Mouse (Mus musculus) heart, postnatal 4 days (tissue): ENCODE measurements at regions not wholly inside any gene's neighbourhood (a gene's known extent, or its start where the extent isn't known, plus 50 kb on each side); places are given as distances from the start of the nearest gene placed in this dataset.

ENCODE experiments used
- DNase-seq: peaks from one replicate; pipeline ENCODE4 v3.0.0; 2021

DNA sequence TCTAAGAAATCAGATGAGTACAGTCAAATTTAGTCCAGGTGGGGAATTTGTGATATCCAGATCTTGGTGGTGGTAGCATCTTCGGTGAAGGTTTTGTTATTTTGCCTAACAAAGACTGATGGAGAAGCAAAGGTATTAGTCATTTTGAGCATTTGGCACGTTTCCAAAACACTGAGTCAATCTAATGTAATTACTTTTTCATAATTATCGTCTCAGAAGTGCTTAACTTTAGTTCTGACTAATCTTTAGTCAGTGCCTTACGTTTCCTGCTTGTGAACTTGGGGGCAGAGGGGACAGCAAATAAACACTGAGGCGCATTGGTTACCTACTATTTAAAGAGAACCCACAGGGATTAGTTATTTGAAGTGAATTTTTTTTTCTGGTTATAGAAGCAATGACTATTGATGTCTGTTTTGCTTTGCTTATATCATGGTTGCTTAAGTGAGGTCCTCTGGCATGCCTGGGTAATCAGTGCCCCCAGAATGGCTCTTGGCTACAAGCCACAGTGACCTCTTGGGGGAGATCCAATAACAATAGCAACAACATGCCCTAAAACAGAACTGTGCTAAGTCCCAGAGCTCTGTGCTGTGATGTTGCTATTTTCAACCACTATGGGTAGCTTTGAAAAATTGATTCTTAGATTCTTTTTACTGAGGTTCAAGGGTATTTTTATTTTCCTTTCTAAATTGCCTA, 275.1 kb downstream of the Gpat3 start:
- peak; percentile 52 for DNase-seq

DNA sequence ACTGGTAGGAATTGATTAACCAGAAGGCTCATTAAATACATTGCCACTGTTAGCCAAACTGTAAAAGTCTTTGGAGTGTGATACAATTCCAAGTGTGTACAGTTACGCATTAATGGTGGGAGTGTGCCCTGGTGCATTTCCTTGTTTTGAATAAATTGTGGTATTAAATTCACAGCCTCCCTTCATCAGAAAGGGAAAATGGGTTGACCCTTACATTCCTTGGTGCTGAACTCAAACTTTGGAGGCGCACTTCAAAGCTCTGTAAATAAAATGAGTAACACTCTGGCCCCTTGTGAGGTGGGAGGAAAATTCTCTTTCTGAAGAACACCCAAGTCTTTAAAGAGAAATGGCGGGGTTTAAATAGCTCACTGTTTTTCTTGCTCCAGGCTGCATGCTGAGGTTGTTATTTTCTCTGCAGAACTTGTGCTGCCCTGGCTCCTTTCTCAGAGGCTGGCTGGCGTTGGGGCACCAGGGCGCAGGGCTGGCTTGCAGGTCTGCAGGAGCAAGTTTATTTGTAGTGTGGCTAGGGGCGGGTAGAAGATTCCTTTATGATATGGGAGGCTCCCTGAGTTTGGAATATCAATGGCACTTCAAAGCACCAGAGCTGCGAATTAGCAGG, 266.7 kb downstream of the Gpat3 start:
- DNase-seq, result no peak

DNA sequence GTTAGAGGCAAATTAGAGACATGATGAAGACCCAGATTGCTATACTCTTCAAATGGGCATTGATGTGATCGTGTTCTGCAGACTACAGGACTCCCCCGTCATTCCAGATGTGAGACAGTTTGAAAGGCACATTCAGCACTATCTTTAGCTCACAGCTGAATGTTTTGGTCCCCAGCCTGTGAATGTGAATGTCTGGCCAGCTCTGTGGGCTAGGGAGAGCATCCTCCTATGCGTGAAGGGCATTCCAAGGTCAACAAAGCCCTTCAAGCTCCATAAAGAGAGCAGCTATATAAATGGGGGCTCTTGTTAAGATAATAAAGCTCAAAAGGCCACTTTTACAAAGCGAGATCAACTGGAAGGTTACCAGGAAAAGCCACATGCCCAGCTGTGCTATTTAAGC, 266.1 kb downstream of the Gpat3 start:
- no peak for DNase-seq

DNA sequence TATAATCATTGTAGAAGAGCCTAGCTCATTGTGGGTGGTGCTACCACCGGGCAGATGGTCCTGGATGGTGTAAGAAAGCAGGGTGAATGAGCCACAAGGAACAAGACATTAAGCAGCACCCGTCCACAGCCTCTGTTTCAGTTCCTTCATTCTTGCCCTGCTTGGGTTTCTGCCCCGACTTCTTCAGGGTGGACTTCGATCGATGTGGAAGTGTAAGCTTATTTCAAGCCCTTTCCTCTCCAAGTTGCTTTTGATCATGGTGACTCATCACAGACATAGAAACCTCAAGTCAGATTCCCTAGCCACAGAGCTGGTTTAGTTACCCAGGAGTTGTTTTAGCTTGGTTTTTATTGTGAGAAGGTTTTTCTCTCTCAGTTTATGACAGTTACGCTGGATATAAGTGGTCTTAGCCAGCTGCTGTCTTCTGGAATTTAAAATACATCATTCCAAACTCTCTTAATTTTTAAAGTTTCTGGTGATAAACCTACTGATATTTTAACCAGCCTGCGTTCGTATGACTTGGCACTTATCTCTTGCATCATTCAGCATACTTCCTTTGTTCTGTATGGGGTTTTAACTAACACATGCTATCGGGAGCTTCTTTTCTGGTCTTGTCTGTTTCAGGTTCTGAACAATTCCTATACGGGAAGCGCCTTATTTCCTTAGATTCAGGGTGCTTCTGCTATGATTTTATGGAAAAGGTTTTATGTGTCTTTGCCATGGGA, 255.6 kb downstream of the Gpat3 start:
- DNase-seq, result no peak

- DNase-seq, result no peak
Measured at GRCm38 (mm10) chr5:101091027-101091598, 245.6 kb downstream of the Gpat3 start.

GRCm38 (mm10) chr5:101090415-101091026, 245.0 kb downstream of the Gpat3 start:
- no peak for DNase-seq

GRCm38 (mm10) chr5:101085199-101085598, 239.7 kb downstream of the Gpat3 start:
- DNase-seq, result no peak

- DNase-seq, result no peak
Measured at GRCm38 (mm10) chr5:101082611-101083010, 237.1 kb downstream of the Gpat3 start.

DNA sequence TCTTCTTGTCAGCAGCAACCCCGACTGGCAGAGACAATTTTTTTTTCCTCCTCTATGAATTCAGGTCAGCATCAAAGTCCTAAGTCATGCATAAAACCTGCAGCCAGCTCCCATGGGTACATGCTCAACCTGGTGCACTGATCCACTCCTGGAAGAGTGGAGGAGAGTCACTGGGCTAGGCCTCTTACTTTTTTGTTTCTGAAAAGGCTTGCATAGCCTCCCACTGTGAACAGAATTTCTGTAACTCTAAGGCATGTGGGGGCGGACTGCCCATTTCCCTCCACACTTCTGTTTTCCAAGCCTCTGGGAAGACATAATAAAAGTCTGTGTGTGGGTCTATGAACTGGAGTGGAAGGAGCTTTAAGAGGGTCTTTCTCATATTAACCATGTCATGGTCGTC, 218.8 kb downstream of the Gpat3 start:
- DNase-seq, result no peak

GRCm38 (mm10) chr5:101063254-101063653, 217.7 kb downstream of the Gpat3 start:
- no peak for DNase-seq

DNA sequence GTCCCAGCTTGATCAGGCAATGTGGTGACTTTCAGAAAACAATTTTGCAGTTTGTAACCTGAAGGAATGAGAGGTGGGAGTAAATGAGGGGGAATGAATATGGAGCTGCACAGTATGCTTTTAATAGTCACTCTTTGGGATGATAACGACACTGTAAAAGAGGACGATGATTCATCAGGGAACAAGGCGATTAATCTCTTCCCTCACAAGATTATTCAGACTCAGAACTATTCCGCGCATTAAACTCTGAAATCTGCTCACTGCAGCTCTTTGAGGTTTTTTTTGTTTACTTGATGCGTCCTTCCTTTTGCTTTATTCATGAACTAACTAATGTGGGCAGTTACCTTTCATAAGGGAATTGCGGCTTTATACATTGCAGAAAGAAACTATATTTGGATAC, 206.1 kb downstream of the Gpat3 start:
- no peak for DNase-seq

- no peak for DNase-seq
Measured at GRCm38 (mm10) chr5:101040488-101040887, 195.0 kb downstream of the Gpat3 start.

- no peak for DNase-seq
Measured at GRCm38 (mm10) chr5:101032968-101033367, 187.5 kb downstream of the Gpat3 start.

GRCm38 (mm10) chr5:101032147-101032900, 186.8 kb downstream of the Gpat3 start:
- DNase-seq, result no peak

GRCm38 (mm10) chr5:101024796-101025195, 179.3 kb downstream of the Gpat3 start:
- DNase-seq, result no peak

DNA sequence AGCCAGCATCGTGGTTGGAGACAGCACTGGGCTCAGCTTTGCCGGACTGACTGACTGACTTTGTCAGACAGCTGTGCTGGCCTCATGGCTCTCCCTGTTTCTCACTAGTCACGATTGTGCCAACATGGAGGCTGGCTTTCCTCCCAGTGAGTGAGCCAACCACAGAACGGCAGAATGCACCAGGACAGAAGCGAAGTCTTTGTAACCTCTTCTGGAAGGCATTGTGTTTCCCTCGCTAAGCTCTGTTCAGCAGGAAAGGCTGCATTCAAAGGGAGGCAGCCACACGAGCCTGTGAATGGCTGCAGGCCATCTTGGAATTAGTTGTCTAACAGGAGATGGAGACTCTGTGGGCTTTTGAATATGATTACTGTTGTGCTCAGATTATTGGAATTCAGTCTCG, 178.3 kb downstream of the Gpat3 start:
- no peak for DNase-seq

DNA sequence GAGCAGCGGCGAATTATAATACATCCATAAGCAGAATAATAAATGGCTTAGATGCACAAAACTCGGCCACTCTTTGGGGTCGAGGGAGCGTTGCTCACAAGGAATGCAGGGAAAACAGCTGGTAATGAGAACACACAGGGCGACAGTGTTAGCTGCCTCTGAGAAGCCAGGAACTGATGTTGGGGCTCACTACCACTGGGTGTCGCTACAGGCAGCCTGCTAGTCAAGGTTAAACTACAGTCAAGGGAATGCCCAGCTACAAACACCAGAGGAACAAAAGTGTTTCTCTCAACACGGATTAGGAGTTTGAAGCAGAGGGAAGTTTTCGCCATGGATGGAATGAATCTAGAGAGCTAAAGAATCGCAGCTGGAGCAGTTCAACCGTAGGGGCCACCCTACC, 175.3 kb downstream of the Gpat3 start:
- peak; percentile 82 for DNase-seq

DNA sequence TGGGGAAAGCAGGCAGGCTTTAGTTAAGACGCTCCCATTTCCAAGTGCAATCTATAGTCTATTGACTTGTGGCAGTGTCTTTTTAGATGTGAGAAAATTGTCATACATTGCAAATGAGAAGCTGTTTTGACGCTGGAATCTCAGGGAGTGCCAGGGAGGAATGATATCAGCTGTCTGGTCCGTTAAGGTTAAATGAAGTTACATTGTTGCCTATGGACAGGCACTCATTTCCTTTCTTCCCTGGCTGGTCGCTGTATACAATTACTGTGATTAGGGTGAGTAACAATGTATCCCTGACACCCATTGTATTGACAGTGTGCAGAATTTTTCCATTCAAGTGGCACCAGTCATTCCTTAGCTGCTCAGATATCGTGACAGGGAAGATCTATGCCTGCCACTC, 168.3 kb downstream of the Gpat3 start:
- DNase-seq, result no peak

DNA sequence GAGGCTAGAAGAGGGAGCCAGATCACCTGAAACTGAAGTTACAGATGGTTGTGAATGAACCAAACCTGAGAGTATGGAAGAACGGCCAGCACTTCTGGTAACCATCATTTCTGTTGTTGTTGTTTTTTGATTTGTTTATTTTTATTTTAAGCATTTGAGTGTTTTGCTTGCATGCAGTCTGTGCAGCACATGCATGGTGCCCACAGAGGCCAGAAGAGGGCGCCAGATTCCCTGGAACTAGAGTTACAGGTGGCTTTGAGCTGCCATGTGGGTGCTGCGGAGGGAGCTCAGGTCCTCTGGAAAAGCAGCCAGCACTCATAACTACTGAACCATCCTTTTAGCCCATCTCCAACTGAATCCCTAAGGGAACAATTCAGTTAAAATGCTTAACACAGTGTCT, 159.7 kb downstream of the Gpat3 start:
- no peak for DNase-seq

DNA sequence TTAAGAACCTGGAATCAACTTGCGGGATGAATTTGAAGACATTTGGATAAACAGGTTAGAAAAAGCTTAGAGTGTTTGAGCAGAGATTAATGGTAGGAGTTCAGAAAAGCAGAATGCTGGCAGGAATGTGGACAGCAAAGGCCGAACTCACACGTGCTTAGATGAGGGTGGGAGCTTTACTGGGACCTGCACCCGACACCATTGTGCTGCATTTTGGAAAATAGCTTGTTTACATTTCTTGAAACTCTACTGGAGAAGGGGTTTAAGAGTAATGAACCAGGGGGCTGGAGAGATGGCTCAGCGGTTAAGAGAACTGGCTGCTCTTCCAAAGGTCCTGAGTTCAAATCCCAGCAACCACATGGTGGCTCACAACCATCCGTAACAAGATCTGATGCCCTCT, 154.9 kb downstream of the Gpat3 start:
- DNase-seq, result no peak

DNA sequence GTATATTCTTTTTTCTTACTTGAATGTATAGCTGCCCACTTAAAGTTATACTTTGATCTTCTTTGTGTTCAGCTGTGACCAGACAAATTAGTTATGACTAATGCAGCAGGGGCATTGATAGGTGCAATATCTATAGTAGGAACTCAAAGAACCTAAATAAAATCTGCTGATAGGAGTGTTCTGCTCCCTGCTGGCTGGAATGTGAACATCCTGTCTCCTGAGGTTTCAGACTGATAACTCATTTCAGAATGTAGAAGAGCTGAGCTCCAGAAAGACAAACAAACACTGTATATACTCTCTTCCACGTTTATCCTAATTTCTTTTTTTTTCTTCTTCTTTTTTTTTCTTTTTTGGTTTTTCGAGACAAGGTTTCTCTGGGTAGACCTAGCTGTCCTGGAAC, 146.9 kb downstream of the Gpat3 start:
- no peak for DNase-seq

DNA sequence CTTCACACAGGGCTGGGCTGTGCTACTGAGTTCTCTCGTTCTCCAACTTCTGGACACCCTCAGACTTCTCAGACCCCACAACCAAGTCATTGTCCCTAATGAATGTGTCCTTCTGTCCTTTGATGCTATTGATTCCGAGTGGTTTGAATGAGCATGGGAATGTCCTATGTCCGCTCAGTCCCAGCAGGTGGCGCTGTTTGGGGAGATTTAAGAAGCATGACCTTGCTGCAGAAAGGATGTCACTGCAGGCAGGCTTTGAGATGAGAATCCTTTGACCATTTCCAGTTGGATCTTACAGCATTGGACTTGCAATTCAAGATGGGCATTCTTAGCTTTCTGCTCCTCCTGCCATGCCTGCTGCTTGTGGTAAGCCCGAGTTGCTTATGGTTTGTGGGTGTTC, 146.1 kb downstream of the Gpat3 start:
- peak; percentile 54 for DNase-seq
